Mouse (Mus musculus) CD4-positive helper T cell, adult 2 months (primary cell): ENCODE data around the gene Tmem79.
"Not testable (repeated sequence)": the region's sequence is repeated elsewhere in the genome, so short reads cannot be mapped to it uniquely, and the experiment has no call there.

Source experiments
- DNase-seq: peaks from one replicate; pipeline ENCODE4 v3.0.0-alpha.2; 2012; ENCODE audit warnings: low read depth, missing footprints, low spot score

Tmem79 gene

DNA sequence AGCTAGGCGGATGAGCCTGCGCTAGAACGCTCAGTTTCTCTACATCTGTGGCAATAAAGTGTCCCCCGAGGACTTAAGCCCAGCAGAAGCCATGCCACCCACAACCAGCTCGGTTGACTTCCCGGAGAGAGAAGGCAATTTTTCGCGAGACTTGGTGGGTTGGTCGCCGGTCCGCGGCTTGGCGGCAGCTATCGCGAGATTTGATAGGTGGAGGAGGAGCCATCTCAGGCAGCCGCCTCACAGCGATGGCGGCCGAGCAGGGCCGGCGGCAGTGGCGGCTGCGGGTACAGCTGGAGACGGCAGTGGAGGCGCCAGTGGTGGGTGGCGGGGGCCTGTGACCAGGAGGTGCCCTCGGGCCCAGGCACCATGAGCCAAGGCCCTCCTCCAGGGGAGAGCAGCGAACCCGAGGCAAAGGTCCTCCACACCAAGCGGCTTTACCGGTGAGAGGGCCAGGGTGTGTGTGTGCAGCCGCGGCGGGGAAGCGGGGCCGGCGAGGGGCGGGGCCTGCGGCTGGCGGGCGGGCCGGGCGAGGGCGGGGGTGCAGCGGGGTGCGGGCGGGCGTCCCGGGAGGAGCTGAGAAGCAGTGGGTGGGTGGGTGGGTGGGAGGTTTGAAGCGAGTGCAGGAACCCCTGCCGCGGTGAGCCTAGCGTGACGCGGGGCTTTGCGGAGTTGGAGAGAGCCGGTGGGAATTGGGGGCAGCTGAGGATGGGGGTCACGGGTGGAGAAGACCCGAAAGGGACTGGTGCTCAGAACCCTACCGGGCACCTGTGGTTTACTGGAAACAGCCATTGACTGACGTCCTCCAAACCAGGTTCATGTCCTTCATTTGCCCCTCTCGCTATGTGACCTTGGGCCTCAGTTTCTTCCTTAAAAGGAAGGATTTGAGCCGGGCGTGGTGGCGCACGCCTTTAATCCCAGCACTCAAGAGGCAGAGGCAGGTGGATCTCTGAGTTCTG is at the start of gene Tmem79, which contains the start of gene Smg5:
Gene Tmem79, minus strand, starts transcription at position 91 of the 956 bp plus-strand sequence.
Gene Smg5, plus strand, starts transcription at position 203 of the 956 bp plus-strand sequence.
- peak; percentile 98 for DNase-seq

DNA sequence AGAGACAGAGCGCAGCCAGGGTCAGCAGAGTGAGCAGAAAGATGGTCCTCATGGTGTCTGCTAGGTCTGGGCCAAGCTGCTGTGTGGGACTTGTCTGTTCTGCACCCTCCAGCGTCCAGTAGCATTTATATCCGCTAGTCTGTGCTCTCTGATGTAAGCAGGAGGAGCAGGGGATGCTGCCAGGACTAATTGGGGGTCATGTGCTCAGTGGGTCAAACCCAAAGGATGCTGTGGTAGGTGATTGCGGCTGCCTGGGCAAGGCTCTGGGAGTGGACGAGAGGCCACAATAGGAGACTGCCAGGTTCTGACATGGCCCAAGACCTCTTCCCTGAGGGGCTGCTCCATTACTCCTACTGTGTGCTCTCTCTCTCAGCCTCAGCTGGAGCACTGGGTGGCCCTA is 48.4 kb upstream of the Tmem79 start, which contains the start of gene Bglap:
Gene Bglap, minus strand, starts transcription at position 101 of the 400 bp plus-strand sequence.
- DNase-seq, result no peak

GRCm38 (mm10) chr3:88382383-88382782 is 46.4 kb upstream of the Tmem79 start:
- not testable (repeated sequence) for DNase-seq

- DNase-seq, result peak; percentile 72
Observed at GRCm38 (mm10) chr3:88381389-88382315, 45.7 kb upstream of the Tmem79 start.

DNA sequence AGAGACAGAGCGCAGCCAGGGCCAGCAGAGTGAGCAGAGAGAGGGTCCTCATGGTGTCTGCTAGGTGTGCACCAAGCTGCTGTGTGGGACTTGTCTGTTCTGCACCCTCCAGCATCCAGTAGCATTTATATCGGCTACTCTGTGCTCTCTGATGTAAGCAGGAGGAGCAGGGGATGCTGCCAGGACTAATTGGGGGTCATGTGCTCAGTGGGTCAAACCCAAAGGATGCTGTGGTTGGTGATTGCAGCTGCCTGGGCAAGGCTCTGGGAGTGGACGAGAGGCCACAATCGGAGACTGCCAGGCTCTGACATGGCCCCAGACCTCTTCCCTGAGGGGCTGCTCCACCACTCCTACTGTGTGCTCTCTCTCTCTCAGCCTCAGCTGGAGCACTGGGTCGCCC is 42.7 kb upstream of the Tmem79 start, which contains the start of gene Bglap2:
Gene Bglap2, minus strand, starts transcription at position 101 of the 400 bp plus-strand sequence.
- DNase-seq, result not testable (repeated sequence)

- DNase-seq, result not testable (repeated sequence)
Observed at GRCm38 (mm10) chr3:88376644-88377043, 40.7 kb upstream of the Tmem79 start.

GRCm38 (mm10) chr3:88375750-88376626 is 40.0 kb upstream of the Tmem79 start:
- peak; percentile 61 for DNase-seq

GRCm38 (mm10) chr3:88372643-88373042 is 36.7 kb upstream of the Tmem79 start, which contains the start of gene Bglap3:
Gene Bglap3, minus strand, starts transcription at chr3:88372743.
- DNase-seq, result not testable (repeated sequence)

DNA sequence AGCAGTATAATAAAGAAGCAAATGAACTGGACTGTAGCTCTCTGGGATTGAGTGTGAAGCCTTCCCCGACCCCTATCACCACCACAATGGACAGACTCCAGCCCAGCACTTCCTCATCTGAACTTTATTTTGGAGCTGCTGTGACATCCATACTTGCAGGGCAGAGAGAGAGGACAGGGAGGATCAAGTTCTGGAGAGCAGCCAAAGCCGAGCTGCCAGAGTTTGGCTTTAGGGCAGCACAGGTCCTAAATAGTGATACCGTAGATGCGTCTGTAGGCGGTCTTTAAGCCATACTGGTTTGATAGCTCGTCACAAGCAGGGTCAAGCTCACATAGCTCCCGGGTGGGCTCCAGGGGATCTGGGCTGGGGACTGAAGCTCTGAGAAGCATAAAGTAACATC is 32.6 kb upstream of the Tmem79 start:
- not testable (repeated sequence) for DNase-seq

GRCm38 (mm10) chr3:88367517-88367916 is 31.6 kb upstream of the Tmem79 start:
- DNase-seq, result not testable (repeated sequence)

GRCm38 (mm10) chr3:88366830-88367428 is 31.0 kb upstream of the Tmem79 start:
- DNase-seq, result peak; percentile 52

DNA sequence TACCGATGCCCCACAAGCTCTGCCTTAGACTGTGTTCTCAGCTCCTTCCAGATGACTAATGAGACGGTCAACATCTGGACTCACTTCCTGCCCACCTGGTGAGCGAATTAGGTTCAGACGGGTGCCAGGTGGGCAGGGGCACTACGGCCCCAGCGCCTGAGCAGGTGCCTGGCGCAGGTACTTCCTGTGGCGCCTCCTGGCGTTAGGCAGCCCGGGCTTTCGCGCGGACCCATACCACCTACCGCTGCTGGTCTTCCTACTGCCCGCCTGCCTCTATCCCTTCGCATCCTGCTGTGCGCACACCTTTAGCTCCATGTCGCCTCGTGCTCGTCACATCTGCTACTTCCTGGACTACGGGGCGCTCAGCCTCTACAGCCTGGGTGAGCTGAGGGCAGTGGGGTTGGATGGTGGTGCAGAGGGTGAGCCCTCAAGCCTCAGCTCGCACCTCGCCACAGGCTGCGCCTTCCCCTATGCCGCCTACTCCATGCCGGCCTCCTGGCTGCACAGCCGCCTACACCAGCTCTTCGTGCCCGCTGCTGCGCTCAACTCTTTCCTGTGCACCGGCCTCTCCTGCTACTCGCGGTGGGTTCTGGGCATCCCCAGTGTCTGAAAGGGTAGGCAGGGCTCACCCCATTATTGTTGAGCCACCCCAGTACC is 29.9 kb upstream of the Tmem79 start:
- no peak for DNase-seq

DNA sequence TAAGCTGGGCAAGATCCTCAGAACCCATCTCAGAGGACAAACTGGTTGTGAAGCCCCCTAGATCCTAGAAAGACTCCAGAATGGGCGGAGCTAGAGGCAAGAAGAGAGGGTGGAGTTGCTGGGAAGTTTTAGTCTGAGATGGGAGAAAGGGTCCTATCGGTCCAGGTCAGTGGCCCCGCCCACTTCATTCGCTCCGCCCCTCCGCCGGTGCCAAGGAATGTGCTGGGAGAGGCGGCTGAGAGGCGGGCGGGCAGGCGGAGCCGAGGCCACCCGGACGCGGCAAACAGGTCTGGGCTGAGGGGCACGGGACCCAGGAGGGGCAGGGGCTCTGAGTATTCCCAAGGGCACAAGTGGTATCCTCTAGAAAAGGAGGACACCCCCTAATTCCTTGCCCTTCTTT is 28.4 kb upstream of the Tmem79 start, which contains the start of gene Paqr6:
Gene Paqr6, plus strand, starts transcription at position 248 of the 400 bp plus-strand sequence.
- DNase-seq, result no peak

- DNase-seq, result no peak
Observed at GRCm38 (mm10) chr3:88363700-88364099, 27.8 kb upstream of the Tmem79 start.

GRCm38 (mm10) chr3:88361612-88362313 is 25.8 kb upstream of the Tmem79 start:
- no peak for DNase-seq

DNA sequence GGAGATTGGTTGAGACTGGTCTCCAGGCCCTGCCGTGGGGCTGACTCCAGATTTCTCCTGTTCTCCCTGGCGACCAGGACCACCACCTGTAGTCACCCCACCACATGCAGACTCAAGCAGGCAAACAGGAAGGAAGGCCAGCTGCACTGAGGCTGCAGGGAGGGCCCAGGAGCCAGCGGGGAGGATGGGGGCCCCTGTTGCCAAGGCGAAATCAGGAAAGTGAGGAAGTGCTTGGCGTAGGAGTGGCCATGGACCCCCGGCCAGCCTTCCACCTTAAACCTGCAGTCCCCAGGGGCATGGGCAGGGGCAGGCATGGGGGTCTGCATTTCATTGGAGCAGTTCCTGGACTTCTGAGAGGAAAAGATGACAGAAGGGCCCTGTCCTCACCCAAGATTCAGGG is 25.1 kb upstream of the Tmem79 start:
- DNase-seq, result no peak

- DNase-seq, result no peak
Observed at GRCm38 (mm10) chr3:88359989-88360388, 24.0 kb upstream of the Tmem79 start.

DNA sequence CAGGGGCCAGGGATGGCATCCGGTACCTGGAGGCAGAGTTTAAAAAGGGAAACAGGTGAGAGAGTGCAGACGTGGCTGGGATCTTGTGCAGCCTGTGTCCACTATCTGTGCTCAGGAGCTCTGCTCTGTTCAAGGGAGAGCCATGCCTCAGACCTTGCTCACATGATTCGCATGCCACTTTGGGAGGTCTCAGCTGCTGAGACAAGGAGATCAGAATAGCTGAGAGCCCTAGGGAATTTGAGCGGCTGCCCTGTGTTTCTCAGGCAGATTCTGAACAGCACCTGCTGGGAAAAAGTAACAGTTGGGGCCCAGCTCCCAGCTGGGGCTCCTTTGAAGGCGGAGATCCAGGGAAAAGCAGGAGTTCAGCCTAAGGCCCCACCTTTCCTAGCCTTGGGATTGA is 23.6 kb upstream of the Tmem79 start:
- DNase-seq, result no peak
